Mouse (Mus musculus) midbrain, embryonic 15.5 days (tissue): ENCODE data around the gene Vmn1r197. TPM values are rescaled to one million over a fixed set of nuclear protein-coding genes. Genes with fewer than 3 reads are reported as not detected.
"Not testable (repeated sequence)": the region's sequence is repeated elsewhere in the genome, so short reads cannot be mapped to it uniquely, and the experiment has no call there.

Experiments
- ATAC-seq: fragments of 200-750 bp; cut with Nextera tagmentation; replicated peaks from 2 replicates; pipeline ENCODE4 v1.8.0; 2017; ENCODE audit warnings: moderate TSS enrichment
- H3K27ac ChIP-seq: fragments of 300-500 bp; sonication (generic); 2 replicates; pipeline ENCODE4 v1.5.1; 2015; ENCODE audit warnings: mild to moderate bottlenecking, inconsistent platforms
- H3K27me3 ChIP-seq: fragments of 300-500 bp; sonication (generic); replicated peaks from 2 replicates; pipeline ENCODE4 v1.6.1; 2015; ENCODE audit warnings: inconsistent platforms
- H3K36me3 ChIP-seq: fragments of 300-500 bp; sonication (generic); replicated peaks from 2 replicates; pipeline ENCODE4 v1.6.1; 2015; ENCODE audit warnings: inconsistent platforms
- H3K4me1 ChIP-seq: fragments of 300-500 bp; sonication (generic); 2 replicates; pipeline ENCODE4 v1.6.1; 2015; ENCODE audit warnings: inconsistent platforms
- H3K4me2 ChIP-seq: fragments of 300-500 bp; sonication (generic); 2 replicates; pipeline ENCODE4 v1.6.1; 2015; ENCODE audit warnings: inconsistent platforms, mild to moderate bottlenecking, moderate library complexity
- H3K4me3 ChIP-seq: fragments of 300-500 bp; sonication (generic); 2 replicates; pipeline ENCODE4 v1.5.1; 2015; ENCODE audit warnings: mild to moderate bottlenecking, inconsistent platforms
- H3K9ac ChIP-seq: fragments of 300-500 bp; sonication (generic); 2 replicates; pipeline ENCODE4 v1.6.1; 2015; ENCODE audit warnings: mild to moderate bottlenecking, inconsistent platforms
- H3K9me3 ChIP-seq: fragments of 300-500 bp; sonication (generic); 2 replicates; pipeline ENCODE4 v1.6.1; 2016; ENCODE audit warnings: inconsistent platforms
- WGBS: fragments of 180-500 bp; shearing (Covaris S2); methylation state at CpG from one replicate; pipeline ENCODE4 v1.1.7; 2015; ENCODE audit warnings: mixed read lengths; 5-methylcytosine and 5-hydroxymethylcytosine counted together
- polyA plus RNA-seq: library from polyadenylated mRNA; unstranded; fragments of >200 nt; fragmentation: Nextera tagmentation; extraction: Ambion mirVana; gene quantifications from 2 replicates; pipeline ENCODE4 v1.2.1, GENCODE M21; 2015

Vmn1r197 gene
- not detected in 2 replicates for polyA plus RNA-seq

GRCm38 (mm10) chr13:22324289-22324688 is at the start of gene Vmn1r197:
Vmn1r197 (plus strand) TSS chr13:22324589.
- no peaks in the 10 kb centered on the region for H3K9me3 ChIP-seq
- H3K27me3 ChIP-seq: no peaks in the 10 kb centered on the region
- no peaks in the 10 kb centered on the region for H3K4me1 ChIP-seq
- H3K4me3 ChIP-seq: no peak within 1 kb of the TSS
- ATAC-seq: no peak
- no peak within 1 kb of the TSS for H3K9ac ChIP-seq
- H3K36me3 ChIP-seq: no peaks in the 10 kb centered on the region
- no peak within 1 kb of the TSS for H3K4me2 ChIP-seq
- H3K27ac ChIP-seq: no peak within 1 kb of the TSS

DNA sequence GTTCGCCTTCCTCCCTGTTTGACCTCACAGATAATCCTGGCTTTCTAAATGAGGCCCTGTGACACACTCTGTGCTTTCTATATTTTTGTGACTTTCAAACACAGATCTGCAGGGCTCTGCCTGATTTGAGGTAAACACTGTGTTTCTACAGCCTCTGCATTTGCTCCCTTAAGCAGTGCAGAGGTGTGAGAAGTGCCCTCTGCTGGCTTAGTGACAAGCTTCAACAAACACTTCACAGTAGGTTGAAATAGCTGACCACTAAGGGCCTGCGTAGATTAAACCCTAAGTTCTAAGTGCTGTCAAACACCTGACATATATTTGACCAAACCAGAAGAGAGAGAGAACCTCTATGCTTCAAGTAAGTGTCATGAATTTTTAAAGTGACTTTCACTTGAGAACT is 39.8 kb upstream of the Vmn1r197 start:
- no peaks in the 10 kb centered on the region for H3K27me3 ChIP-seq
- H3K4me3 ChIP-seq: no peak overlapping the region
- H3K9me3 ChIP-seq: no peaks in the 10 kb centered on the region
- H3K27ac ChIP-seq: no peak overlapping the region
- ATAC-seq: no peak; the same call in 1 of the 2 replicates
- H3K36me3 ChIP-seq: no peaks in the 10 kb centered on the region
- H3K4me2 ChIP-seq: no peak overlapping the region
- WGBS: 83% methylated on average over 2 of the region's 2 CpGs
- no peak overlapping the region for H3K9ac ChIP-seq
- H3K4me1 ChIP-seq: no peaks in the 10 kb centered on the region

GRCm38 (mm10) chr13:22289620-22290019 is 34.8 kb upstream of the Vmn1r197 start, which contains the start of gene Vmn1r196:
Vmn1r196 (plus strand) TSS chr13:22289920.
- no peak for ATAC-seq
- no peaks in the 10 kb centered on the region for H3K9me3 ChIP-seq

GRCm38 (mm10) chr13:22308075-22308474 is 16.3 kb upstream of the Vmn1r197 start:
- not testable (repeated sequence) for H3K4me2 ChIP-seq, H3K36me3 ChIP-seq, H3K4me1 ChIP-seq, H3K9ac ChIP-seq, H3K27me3 ChIP-seq, H3K4me3 ChIP-seq, ATAC-seq, H3K27ac ChIP-seq, H3K9me3 ChIP-seq
- 92% methylated on average over 5 of the region's 5 CpGs for WGBS

More at GRCm38 (mm10) chr13:22289620-22290019, 34.8 kb upstream of the Vmn1r197 start, which contains the start of gene Vmn1r196:
- WGBS: 90% methylated on average over 2 of the region's 2 CpGs
- Histone ChIP-seq H3K27ac (no peak within 1 kb of the TSS), H3K27me3 (no peaks in the 10 kb centered on the region), H3K4me2 (no peak within 1 kb of the TSS), H3K36me3 (no peaks in the 10 kb centered on the region), H3K9ac (no peak within 1 kb of the TSS), H3K4me3 (no peak within 1 kb of the TSS), H3K4me1 (no peaks in the 10 kb centered on the region)

GRCm38 (mm10) chr13:22315361-22315760 is 9.0 kb upstream of the Vmn1r197 start:
- Histone ChIP-seq H3K36me3 (no peaks in the 10 kb centered on the region), H3K9ac (no peak overlapping the region), H3K4me3 (no peak overlapping the region), H3K4me1 (no peaks in the 10 kb centered on the region), H3K4me2 (no peak overlapping the region), H3K27ac (no peak overlapping the region), H3K9me3 (no peaks in the 10 kb centered on the region), H3K27me3 (no peaks in the 10 kb centered on the region)
- 71% methylated on average over 2 of the region's 2 CpGs for WGBS
- no peak for ATAC-seq

DNA sequence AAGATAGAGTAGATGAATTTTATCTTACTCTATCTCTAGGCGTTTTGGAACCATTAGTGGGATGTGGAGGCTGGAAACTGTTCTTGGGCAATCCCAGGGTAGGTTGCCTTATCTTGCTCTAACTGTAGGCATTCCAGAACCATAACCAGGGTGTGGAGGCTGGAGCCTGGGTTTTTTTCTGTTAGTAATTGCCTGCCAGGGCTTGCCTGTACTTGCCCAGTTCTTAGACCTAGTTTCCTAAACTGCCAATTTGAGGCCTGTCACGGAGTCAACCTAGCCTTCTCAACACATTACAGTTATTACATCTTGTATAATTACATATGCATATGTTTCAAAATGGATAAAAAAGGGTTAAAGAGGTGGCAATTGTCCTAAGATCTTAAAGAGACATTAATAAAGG is 7.0 kb upstream of the Vmn1r197 start:
- no peak for ATAC-seq
- no peaks in the 10 kb centered on the region for H3K27me3 ChIP-seq
- no peak overlapping the region for H3K27ac ChIP-seq
- H3K4me2 ChIP-seq: no peak overlapping the region
- no peaks in the 10 kb centered on the region for H3K36me3 ChIP-seq
- H3K9me3 ChIP-seq: no peaks in the 10 kb centered on the region
- H3K9ac ChIP-seq: no peak overlapping the region
- no peak overlapping the region for H3K4me3 ChIP-seq
- 83% methylated on average over 2 of the region's 2 CpGs for WGBS
- no peaks in the 10 kb centered on the region for H3K4me1 ChIP-seq

- Histone ChIP-seq H3K9ac (no peak overlapping the region), H3K36me3 (no peaks in the 10 kb centered on the region), H3K27me3 (no peaks in the 10 kb centered on the region), H3K4me3 (no peak overlapping the region), H3K4me2 (no peak overlapping the region), H3K9me3 (no peaks in the 10 kb centered on the region), H3K27ac (no peak overlapping the region), H3K4me1 (no peaks in the 10 kb centered on the region)
- ATAC-seq: no peak
Measured at GRCm38 (mm10) chr13:22320091-22320490, 4.3 kb upstream of the Vmn1r197 start.

DNA sequence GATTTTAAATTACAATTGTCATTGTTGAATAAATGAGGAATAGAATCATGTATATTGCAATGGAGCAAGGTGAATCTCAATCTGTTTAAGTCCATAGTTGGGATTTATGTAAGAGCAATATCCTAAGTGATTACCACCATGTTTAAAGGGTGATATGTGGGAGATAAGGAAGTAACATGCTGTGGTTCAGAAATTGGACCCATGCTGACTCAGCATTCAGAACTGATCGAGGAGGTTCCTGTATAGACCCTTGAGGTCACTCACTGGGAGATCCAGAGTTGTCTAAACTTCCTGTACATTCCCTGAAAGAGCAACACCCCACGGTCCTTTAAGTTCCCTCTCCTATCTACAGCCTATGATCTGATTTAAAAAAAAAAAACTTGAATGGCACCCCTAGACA is 8.9 kb downstream of the Vmn1r197 start:
- ATAC-seq: no peak
- no peaks in the 10 kb centered on the region for H3K36me3 ChIP-seq
- no peak overlapping the region for H3K27ac ChIP-seq
- H3K9ac ChIP-seq: no peak overlapping the region
- no peak overlapping the region for H3K4me2 ChIP-seq
- no peak overlapping the region for H3K4me3 ChIP-seq
- WGBS: 81% methylated on average over 2 of the region's 2 CpGs
- H3K4me1 ChIP-seq: no peaks in the 10 kb centered on the region
- H3K9me3 ChIP-seq: no peaks in the 10 kb centered on the region
- H3K27me3 ChIP-seq: no peaks in the 10 kb centered on the region

DNA sequence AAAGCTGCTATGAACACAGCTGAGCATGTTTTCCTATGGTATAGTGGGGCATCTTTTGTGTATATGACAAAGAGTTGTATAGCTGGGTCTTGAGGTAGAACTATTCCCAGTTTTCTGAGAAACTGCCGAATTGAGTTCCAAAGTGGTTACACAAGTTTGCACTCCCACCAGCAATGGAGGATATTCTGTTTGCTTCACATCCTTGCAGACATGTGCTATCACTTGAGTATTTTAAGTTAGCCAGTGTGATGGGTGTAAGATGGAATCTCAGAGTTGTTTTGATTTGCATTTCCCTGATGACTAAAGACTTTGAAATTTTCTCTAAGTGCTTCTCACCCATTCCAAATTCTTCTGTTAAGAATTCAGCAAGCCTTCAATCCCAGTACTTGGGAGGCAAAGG is 11.2 kb downstream of the Vmn1r197 start:
- no peaks in the 10 kb centered on the region for H3K36me3 ChIP-seq
- no peak overlapping the region for H3K4me3 ChIP-seq
- H3K9me3 ChIP-seq: no peaks in the 10 kb centered on the region
- WGBS: 89% methylated on average over 1 of the region's 1 CpGs
- ATAC-seq: no peak
- H3K4me2 ChIP-seq: no peak overlapping the region
- H3K27me3 ChIP-seq: no peaks in the 10 kb centered on the region
- H3K4me1 ChIP-seq: no peaks in the 10 kb centered on the region
- H3K27ac ChIP-seq: no peak overlapping the region
- H3K9ac ChIP-seq: no peak overlapping the region

DNA sequence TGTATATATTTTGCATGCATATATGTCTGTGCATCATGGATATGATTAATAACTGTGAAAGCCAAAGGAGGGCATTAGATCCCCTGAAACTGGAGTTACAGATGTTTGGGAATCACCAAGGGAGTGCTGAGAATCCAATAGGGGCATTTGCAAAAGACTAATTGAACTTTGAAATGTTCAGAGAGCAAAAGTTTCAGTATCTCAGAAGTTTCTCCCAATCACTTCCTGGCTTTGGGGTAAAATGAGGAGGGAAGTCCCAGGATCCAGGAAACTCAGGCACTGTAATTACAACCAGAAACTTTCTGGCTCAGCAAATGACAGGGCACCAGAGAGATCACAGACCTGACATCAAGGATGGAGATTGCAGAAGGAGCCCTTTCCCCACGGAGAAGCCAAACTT is 25.7 kb downstream of the Vmn1r197 start, which contains the start of gene Vmn1r198:
TSS of gene Vmn1r198 (plus strand) at position 301 of the 400 bp plus-strand sequence.
- H3K4me3 ChIP-seq: no peak within 1 kb of the TSS
- no peaks in the 10 kb centered on the region for H3K4me1 ChIP-seq
- ATAC-seq: no peak
- no peak within 1 kb of the TSS for H3K9ac ChIP-seq
- H3K27ac ChIP-seq: no peak within 1 kb of the TSS
- no peak within 1 kb of the TSS for H3K4me2 ChIP-seq
- 52% methylated on average over 1 of the region's 1 CpGs for WGBS
- H3K27me3 ChIP-seq: no peaks in the 10 kb centered on the region
- no peaks in the 10 kb centered on the region for H3K36me3 ChIP-seq
- no peaks in the 10 kb centered on the region for H3K9me3 ChIP-seq

GRCm38 (mm10) chr13:22350813-22351212 is 26.4 kb downstream of the Vmn1r197 start:
- no peak for ATAC-seq
- no peaks in the 10 kb centered on the region for H3K36me3 ChIP-seq
- 82% methylated on average over 1 of the region's 1 CpGs for WGBS
- no peak overlapping the region for H3K4me3 ChIP-seq
- no peak overlapping the region for H3K9ac ChIP-seq
- no peaks in the 10 kb centered on the region for H3K9me3 ChIP-seq
- H3K27me3 ChIP-seq: no peaks in the 10 kb centered on the region
- H3K4me1 ChIP-seq: no peaks in the 10 kb centered on the region
- H3K4me2 ChIP-seq: no peak overlapping the region
- no peak overlapping the region for H3K27ac ChIP-seq

- no peaks in the 10 kb centered on the region for H3K4me1 ChIP-seq
- H3K9me3 ChIP-seq: no peaks in the 10 kb centered on the region
- no peak within 1 kb of the TSS for H3K4me2 ChIP-seq
- ATAC-seq: no peak
- H3K27ac ChIP-seq: no peak within 1 kb of the TSS
- H3K4me3 ChIP-seq: no peak within 1 kb of the TSS
- no peak within 1 kb of the TSS for H3K9ac ChIP-seq
- no peaks in the 10 kb centered on the region for H3K27me3 ChIP-seq
- no peaks in the 10 kb centered on the region for H3K36me3 ChIP-seq
- 80% methylated on average over 2 of the region's 2 CpGs for WGBS
Measured at GRCm38 (mm10) chr13:22379518-22379917, 55.1 kb downstream of the Vmn1r197 start, which contains the start of gene Vmn1r199. Vmn1r199 (plus strand) TSS chr13:22379818.

DNA sequence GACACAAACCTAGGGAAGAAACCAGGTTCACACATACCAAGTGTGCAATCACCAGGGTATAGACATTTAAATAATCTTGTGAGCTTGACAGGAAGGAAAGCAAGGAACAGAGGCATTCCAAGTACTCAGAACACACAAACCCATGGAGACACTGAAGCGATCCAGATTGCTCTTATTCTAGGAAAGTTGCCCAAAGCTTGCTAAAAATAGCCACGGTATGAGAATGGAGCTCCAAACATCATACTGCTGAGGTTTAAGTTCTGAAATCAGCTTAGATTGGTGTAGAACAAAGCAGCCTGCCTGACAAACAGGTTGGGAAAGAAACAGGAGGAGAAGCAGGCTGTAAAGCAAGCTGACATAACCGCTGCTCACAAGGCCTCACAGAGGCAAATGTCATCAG is 56.7 kb downstream of the Vmn1r197 start:
- H3K9ac ChIP-seq, ATAC-seq, H3K36me3 ChIP-seq, H3K4me1 ChIP-seq, H3K4me2 ChIP-seq, H3K9me3 ChIP-seq, H3K27ac ChIP-seq, H3K4me3 ChIP-seq, H3K27me3 ChIP-seq: not testable (repeated sequence)
- WGBS: 80% methylated on average over 3 of the region's 3 CpGs
